Mouse (Mus musculus): Measurements from ENCODE around the gene Neurl2. TPM values are rescaled to one million over a fixed set of nuclear protein-coding genes. Genes with fewer than 3 reads are reported as not detected.

Gene Neurl2
- polyA plus RNA-seq, 1 experiment from 2014 or later = 7.5 TPM

- ATAC-seq = peak; percentile 19
- no peaks in the 10 kb centered on the region for H3K27me3 ChIP-seq (replicated peaks; ENCODE audit: control insufficient read depth, insufficient read depth, low read length)
- H3K27ac ChIP-seq (ENCODE audit: low read length) = peak overlapping the region; percentile 96
- no peaks in the 10 kb centered on the region for H3K9me3 ChIP-seq (ENCODE audit: control insufficient read depth, low read length)
- H3K4me2 ChIP-seq (ENCODE audit: low read depth, low read length) = peak overlapping the region; percentile 64
- peaks cover 9% of the 10 kb centered on the region; the same call in 1 of the 2 replicates for H3K36me3 ChIP-seq (ENCODE audit: control insufficient read depth, insufficient read depth, low read length)
- peaks cover 20% of the 10 kb centered on the region for H3K4me1 ChIP-seq (ENCODE audit: control insufficient read depth, insufficient read depth, low read length)
- H3K4me3 ChIP-seq (ENCODE audit: low read length) = peak overlapping the region; percentile 66
- 11% methylated on average over 15 of the region's 15 CpGs for WGBS
- H3K9ac ChIP-seq (ENCODE audit: low read depth, low read length) = peak overlapping the region; percentile 87
Observed at GRCm38 (mm10) chr2:164786388-164786885, 46.8 kb downstream of the Neurl2 start.

- H3K9me3 ChIP-seq (ENCODE audit: control insufficient read depth, low read length) = no peaks in the 10 kb centered on the region
- peak within 1 kb of the TSS; percentile 64 for H3K4me2 ChIP-seq (ENCODE audit: low read depth, low read length)
- H3K4me1 ChIP-seq (ENCODE audit: control insufficient read depth, insufficient read depth, low read length) = peaks cover 20% of the 10 kb centered on the region
- peak; percentile 95 for ATAC-seq
- under 1% methylated on average over 83 of the region's 89 CpGs for WGBS
- peak within 1 kb of the TSS; percentile 87 for H3K9ac ChIP-seq (ENCODE audit: low read depth, low read length)
- H3K27me3 ChIP-seq (replicated peaks; ENCODE audit: control insufficient read depth, insufficient read depth, low read length) = no peaks in the 10 kb centered on the region
- 0 out of 2 replicates have a peak, but pooled peaks cover 4% of the 10 kb centered on the region for H3K36me3 ChIP-seq (ENCODE audit: control insufficient read depth, insufficient read depth, low read length)
- H3K4me3 ChIP-seq (ENCODE audit: low read length) = peak within 1 kb of the TSS; percentile 66
- H3K27ac ChIP-seq (ENCODE audit: low read length) = peak within 1 kb of the TSS; percentile 96
Observed at GRCm38 (mm10) chr2:164785481-164786387, 47.5 kb downstream of the Neurl2 start, which contains the start of gene Snx21. Gene Snx21 (plus strand): TSS chr2:164785823.

GRCm38 (mm10) chr2:164784869-164785420 lies 48.3 kb downstream of the Neurl2 start:
- 3% methylated on average over 7 of the region's 7 CpGs for WGBS
- Histone ChIP-seq H3K36me3 (ENCODE audit: control insufficient read depth, insufficient read depth, low read length) (0 out of 2 replicates have a peak, but pooled peaks cover 3% of the 10 kb centered on the region), H3K9me3 (ENCODE audit: control insufficient read depth, low read length) (no peaks in the 10 kb centered on the region), H3K4me3 (ENCODE audit: low read length) (peak overlapping the region; percentile 66), H3K9ac (ENCODE audit: low read depth, low read length) (peak overlapping the region; percentile 87), H3K4me2 (ENCODE audit: low read depth, low read length) (peak overlapping the region; percentile 64), H3K27me3 (replicated peaks; ENCODE audit: control insufficient read depth, insufficient read depth, low read length) (no peaks in the 10 kb centered on the region), H3K27ac (ENCODE audit: low read length) (peak overlapping the region; percentile 96), H3K4me1 (ENCODE audit: control insufficient read depth, insufficient read depth, low read length) (peaks cover 20% of the 10 kb centered on the region)
- 0 out of 2 replicates have a peak, but pooled peaks have one; percentile 0 for ATAC-seq

GRCm38 (mm10) chr2:164783926-164784581 lies 49.2 kb downstream of the Neurl2 start:
- Histone ChIP-seq H3K36me3 (ENCODE audit: control insufficient read depth, insufficient read depth, low read length) (0 out of 2 replicates have a peak, but pooled peaks cover 3% of the 10 kb centered on the region), H3K4me1 (ENCODE audit: control insufficient read depth, insufficient read depth, low read length) (peaks cover 20% of the 10 kb centered on the region), H3K9ac (ENCODE audit: low read depth, low read length) (no peak overlapping the region), H3K27ac (ENCODE audit: low read length) (no peak overlapping the region), H3K9me3 (ENCODE audit: control insufficient read depth, low read length) (no peaks in the 10 kb centered on the region), H3K4me2 (ENCODE audit: low read depth, low read length) (no peak overlapping the region), H3K27me3 (replicated peaks; ENCODE audit: control insufficient read depth, insufficient read depth, low read length) (no peaks in the 10 kb centered on the region), H3K4me3 (ENCODE audit: low read length) (no peak overlapping the region)
- 75% methylated on average over 7 of the region's 7 CpGs for WGBS
- no peak for ATAC-seq

GRCm38 (mm10) chr2:164781876-164782275 lies 51.4 kb downstream of the Neurl2 start:
- WGBS = 77% methylated on average over 4 of the region's 4 CpGs
- Histone ChIP-seq H3K27ac (ENCODE audit: low read length) (no peak overlapping the region), H3K27me3 (replicated peaks; ENCODE audit: control insufficient read depth, insufficient read depth, low read length) (peaks cover 1% of the 10 kb centered on the region; the same call in 1 of the 2 replicates), H3K4me2 (ENCODE audit: low read depth, low read length) (no peak overlapping the region), H3K4me3 (ENCODE audit: low read length) (no peak overlapping the region), H3K9me3 (ENCODE audit: control insufficient read depth, low read length) (no peaks in the 10 kb centered on the region), H3K4me1 (ENCODE audit: control insufficient read depth, insufficient read depth, low read length) (peaks cover 8% of the 10 kb centered on the region), H3K9ac (ENCODE audit: low read depth, low read length) (no peak overlapping the region), H3K36me3 (ENCODE audit: control insufficient read depth, insufficient read depth, low read length) (no peaks in the 10 kb centered on the region)
- no peak for ATAC-seq

Other genes starting within 250 kb of the Neurl2 start
- 0.59 and 1.4 TPM in 2 replicates for gene Wfdc6a, start 248.0 kb downstream of the Neurl2 start, polyA plus RNA-seq (2015; fragmentation: Nextera tagmentation; extraction: Ambion mirVana)
- not detected in 2 replicates for gene Eppin, start 239.9 kb downstream of the Neurl2 start, polyA plus RNA-seq (2015; fragmentation: Nextera tagmentation; extraction: Ambion mirVana)
- not detected in 2 replicates for gene Wfdc6b, start 219.9 kb downstream of the Neurl2 start, polyA plus RNA-seq (2015; fragmentation: Nextera tagmentation; extraction: Ambion mirVana)
- not detected in 2 replicates for gene Wfdc8, start 219.8 kb downstream of the Neurl2 start, polyA plus RNA-seq (2015; fragmentation: Nextera tagmentation; extraction: Ambion mirVana)
- not detected in 2 replicates for gene Wfdc16, start 194.7 kb downstream of the Neurl2 start, polyA plus RNA-seq (2015; fragmentation: Nextera tagmentation; extraction: Ambion mirVana)
- gene Wfdc10, start 177.4 kb downstream of the Neurl2 start, polyA plus RNA-seq (2015; fragmentation: Nextera tagmentation; extraction: Ambion mirVana) = 0.34 TPM in 1 of 2 replicates, not detected in the other
- not detected in 2 replicates for gene Wfdc9, start 176.9 kb downstream of the Neurl2 start, polyA plus RNA-seq (2015; fragmentation: Nextera tagmentation; extraction: Ambion mirVana)
- gene Wfdc11, start 159.4 kb downstream of the Neurl2 start, polyA plus RNA-seq (2015; fragmentation: Nextera tagmentation; extraction: Ambion mirVana) = not detected in 2 replicates
- 0.17 and 0.21 TPM in 2 replicates for gene Wfdc13, start 148.3 kb downstream of the Neurl2 start, polyA plus RNA-seq (2015; fragmentation: Nextera tagmentation; extraction: Ambion mirVana)
- not detected in 2 replicates for gene Spint4, start 135.0 kb downstream of the Neurl2 start, polyA plus RNA-seq (2015; fragmentation: Nextera tagmentation; extraction: Ambion mirVana)
- not detected in 2 replicates for gene Spint5, start 118.2 kb downstream of the Neurl2 start, polyA plus RNA-seq (2015; fragmentation: Nextera tagmentation; extraction: Ambion mirVana)
- gene Wfdc3, start 87.5 kb downstream of the Neurl2 start, polyA plus RNA-seq (2015; fragmentation: Nextera tagmentation; extraction: Ambion mirVana) = 1.3 and 1.8 TPM in 2 replicates
- gene Dnttip1, start 87.5 kb downstream of the Neurl2 start, polyA plus RNA-seq (2015; fragmentation: Nextera tagmentation; extraction: Ambion mirVana) = 55.9 and 56.9 TPM in 2 replicates
- gene Ube2c, start 63.6 kb downstream of the Neurl2 start, polyA plus RNA-seq (2015; fragmentation: Nextera tagmentation; extraction: Ambion mirVana) = 360 and 426 TPM in 2 replicates
- gene Tnnc2, start 53.5 kb downstream of the Neurl2 start, polyA plus RNA-seq (2015; fragmentation: Nextera tagmentation; extraction: Ambion mirVana) = 3.2 and 3.9 TPM in 2 replicates
- gene Snx21, start 47.6 kb downstream of the Neurl2 start, polyA plus RNA-seq (2015; fragmentation: Nextera tagmentation; extraction: Ambion mirVana) = 18.3 and 19.6 TPM in 2 replicates
- 37.5 and 39.5 TPM in 2 replicates for gene Acot8, start 28.6 kb downstream of the Neurl2 start, polyA plus RNA-seq (2015; fragmentation: Nextera tagmentation; extraction: Ambion mirVana)
- 9.3 and 10.3 TPM in 2 replicates for gene Zswim3, start 28.4 kb downstream of the Neurl2 start, polyA plus RNA-seq (2015; fragmentation: Nextera tagmentation; extraction: Ambion mirVana)
- gene Zswim1, start 10.8 kb downstream of the Neurl2 start, polyA plus RNA-seq (2015; fragmentation: Nextera tagmentation; extraction: Ambion mirVana) = 11.7 and 13.4 TPM in 2 replicates
- gene Spata25, start 4.9 kb downstream of the Neurl2 start, polyA plus RNA-seq (2015; fragmentation: Nextera tagmentation; extraction: Ambion mirVana) = not detected in 2 replicates
- 418 and 551 TPM in 2 replicates for gene Ctsa, start 583 bp downstream of the Neurl2 start, polyA plus RNA-seq (2015; fragmentation: Nextera tagmentation; extraction: Ambion mirVana)
- 31.4 and 31.5 TPM in 2 replicates for gene Pltp, start 24.3 kb upstream of the Neurl2 start, polyA plus RNA-seq (2015; fragmentation: Nextera tagmentation; extraction: Ambion mirVana)
- gene Pcif1, start 45.8 kb upstream of the Neurl2 start, polyA plus RNA-seq (2015; fragmentation: Nextera tagmentation; extraction: Ambion mirVana) = 57.9 and 64.0 TPM in 2 replicates
- 9.6 and 10.5 TPM in 2 replicates for gene Zfp335, start 78.3 kb upstream of the Neurl2 start, polyA plus RNA-seq (2015; fragmentation: Nextera tagmentation; extraction: Ambion mirVana)
- gene Mmp9, start 107.3 kb upstream of the Neurl2 start, polyA plus RNA-seq (2015; fragmentation: Nextera tagmentation; extraction: Ambion mirVana) = 7.6 and 9.3 TPM in 2 replicates
- 0.23 and 0.32 TPM in 2 replicates for gene Slc12a5, start 127.3 kb upstream of the Neurl2 start, polyA plus RNA-seq (2015; fragmentation: Nextera tagmentation; extraction: Ambion mirVana)
- gene Ncoa5, start 201.4 kb upstream of the Neurl2 start, polyA plus RNA-seq (2015; fragmentation: Nextera tagmentation; extraction: Ambion mirVana) = 41.4 and 42.4 TPM in 2 replicates
- gene Cd40, start 222.2 kb upstream of the Neurl2 start, polyA plus RNA-seq (2015; fragmentation: Nextera tagmentation; extraction: Ambion mirVana) = 7.6 and 9.7 TPM in 2 replicates

All from intestine, embryonic 16.5 days (tissue).